Mouse (Mus musculus): ENCODE data around the gene Cpt1a.

Gene Cpt1a

DNA sequence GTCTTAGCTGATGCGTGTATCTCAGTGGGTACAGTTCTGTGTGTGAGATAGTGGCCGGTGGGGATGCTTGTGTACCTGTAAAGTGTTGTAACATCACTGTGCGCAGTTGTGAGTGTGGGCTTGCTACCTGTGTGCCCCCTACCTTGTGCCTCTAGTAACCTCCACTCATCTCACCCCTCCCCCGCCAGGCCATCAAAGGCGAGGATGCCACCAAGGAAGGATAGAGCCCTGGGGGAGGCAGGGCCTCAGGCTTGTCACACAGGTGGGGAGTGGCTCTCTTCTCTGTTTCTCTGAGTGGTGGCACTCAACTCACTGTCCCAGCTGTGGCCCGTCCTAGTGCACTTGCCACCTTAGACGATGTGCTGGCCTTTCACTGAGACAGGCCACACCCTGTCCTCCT is 108.9 kb downstream of the Cpt1a start:
- no peak for DNase-seq

DNA sequence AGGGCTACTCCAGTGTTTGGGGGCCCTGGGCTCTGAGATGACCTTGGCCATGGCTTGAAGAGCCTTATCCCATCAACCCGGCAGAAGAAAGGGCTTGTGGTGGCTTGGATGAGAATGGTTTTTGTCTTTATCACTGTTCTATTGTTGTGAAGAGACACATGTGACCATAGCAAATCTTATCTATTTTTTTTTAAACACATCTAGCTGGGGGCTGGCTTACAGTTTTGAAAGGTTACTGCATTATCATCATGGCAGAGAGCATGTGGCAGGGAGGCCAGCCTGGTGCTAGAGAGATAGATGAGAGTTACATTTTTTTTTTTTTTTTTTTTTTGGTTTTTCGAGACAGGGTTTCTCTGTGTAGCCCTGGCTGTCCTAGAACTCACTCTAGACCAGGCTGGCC is 109.8 kb downstream of the Cpt1a start:
- no peak for DNase-seq

DNA sequence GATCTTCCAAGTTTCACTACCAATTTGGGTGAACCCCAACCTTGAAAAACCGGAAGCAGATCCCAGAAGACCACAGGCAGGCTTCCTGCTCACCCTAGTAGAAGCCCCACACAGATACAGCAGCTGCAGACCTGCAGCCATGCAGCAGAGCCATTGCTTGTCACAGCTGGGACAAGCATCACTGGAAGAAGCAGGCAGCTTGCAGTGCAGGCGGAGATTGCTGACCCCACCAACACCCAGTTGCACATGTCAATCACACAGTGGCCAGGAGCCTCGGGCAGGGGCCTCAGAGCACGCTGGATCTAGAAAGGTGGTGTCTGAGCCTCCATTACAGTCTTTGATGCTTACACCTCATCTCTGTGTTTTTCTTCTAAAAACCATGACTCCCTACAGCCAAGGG is 112.0 kb downstream of the Cpt1a start:
- DNase-seq: no peak

DNA sequence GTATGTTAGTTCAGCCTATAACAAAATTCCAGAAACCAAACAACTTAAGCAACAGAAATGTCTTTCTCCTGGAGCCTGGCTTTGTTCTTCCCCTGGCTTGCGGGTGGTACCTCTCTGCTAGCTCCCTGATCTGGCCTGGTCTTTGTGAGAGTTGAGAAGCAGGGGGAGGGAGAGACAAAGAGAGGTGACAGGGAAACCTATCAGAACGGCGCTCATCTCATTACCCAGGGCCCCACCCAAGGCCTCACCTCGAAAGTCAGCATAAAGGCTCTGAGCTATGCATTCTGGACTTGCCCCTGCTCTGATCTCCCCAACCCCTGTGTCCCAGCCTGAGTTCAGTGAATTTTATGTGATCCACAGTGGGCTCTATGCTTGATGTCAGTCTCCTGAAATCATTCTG is 112.5 kb downstream of the Cpt1a start:
- DNase-seq: no peak
